Mouse (Mus musculus) cerebellum, adult 2 months (tissue): ENCODE measurements at regions not wholly inside any gene's neighbourhood (a gene's known extent, or its start where the extent isn't known, plus 50 kb on each side); places are given as distances from the start of the nearest gene placed in this dataset.
"Not testable (repeated sequence)": the region's sequence is repeated elsewhere in the genome, so short reads cannot be mapped to it uniquely, and the experiment has no call there.

ENCODE experiments used
- DNase-seq, 2 experiments: peaks; one replicate each; pipeline ENCODE4 v3.0.0; 2021
- H3K27ac ChIP-seq: fragments of 200-500 bp; 2 replicates; pipeline ENCODE4 v1.5.1; 2012; ENCODE audit warnings: low read length, control low read depth, inconsistent platforms; ENCODE audit not compliant: insufficient read depth
- H3K27me3 ChIP-seq: fragments of 200-500 bp; 2 replicates; pipeline ENCODE4 v1.6.1; 2012; ENCODE audit warnings: inconsistent platforms, mild to moderate bottlenecking, low read length, moderate library complexity; ENCODE audit not compliant: control insufficient read depth, insufficient read depth
- H3K4me1 ChIP-seq: fragments of 200-500 bp; 2 replicates; pipeline ENCODE4 v1.6.1; 2011; ENCODE audit warnings: low read length; ENCODE audit not compliant: control insufficient read depth, insufficient read depth
- H3K4me3 ChIP-seq: fragments of 200-500 bp; replicated peaks from 2 replicates; pipeline ENCODE3; 2011; ENCODE audit warnings: mild to moderate bottlenecking, low read depth, low read length, control low read depth; ENCODE audit not compliant: insufficient read depth
- CTCF ChIP-seq: fragments of 200-500 bp; IDR thresholded peaks from 2 replicates; pipeline ENCODE4 v1.5.1; 2011; ENCODE audit warnings: low read depth, mild to moderate bottlenecking, control low read depth, low read length, moderate library complexity, borderline replicate concordance; ENCODE audit not compliant: insufficient read depth
- POLR2A ChIP-seq: fragments of 200-500 bp; IDR thresholded peaks from 2 replicates; pipeline ENCODE4 v1.6.1; 2011; ENCODE audit warnings: low read length, control low read depth, borderline replicate concordance; ENCODE audit not compliant: insufficient read depth
- WGBS: fragments of 180-500 bp; shearing (Covaris S2); methylation state at CpG from one replicate; pipeline ENCODE4 v1.1.7; 2018; 5-methylcytosine and 5-hydroxymethylcytosine counted together

DNA sequence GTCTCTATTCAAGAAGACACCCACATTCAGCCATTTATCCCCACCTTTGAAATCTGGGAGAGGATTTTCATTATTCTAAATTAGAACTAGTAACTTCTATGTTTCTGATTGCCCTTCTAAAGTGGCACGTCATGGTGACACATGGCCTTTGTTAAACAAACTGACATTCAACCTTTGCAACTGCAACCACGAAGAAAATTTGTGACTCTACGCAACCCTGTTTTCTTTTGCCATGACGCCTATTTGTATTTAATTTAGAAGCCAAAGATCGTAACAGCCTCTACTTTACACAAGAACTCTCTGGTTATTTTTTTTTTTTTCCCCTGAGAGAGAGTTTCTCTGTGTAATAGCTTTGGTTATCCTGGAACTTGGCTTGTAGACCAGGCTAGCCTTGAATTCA is 93.2 kb downstream of the Dusp6 start:
- H3K4me3 ChIP-seq = no peak overlapping the region
- DNase-seq = no peak
- no peak for TF ChIP-seq POLR2A
- TF ChIP-seq CTCF = no peak
- no peaks in the 10 kb centered on the region for H3K4me1 ChIP-seq
- H3K27me3 ChIP-seq = no peaks in the 10 kb centered on the region; the same call in 1 of the 2 replicates
- no peak overlapping the region for H3K27ac ChIP-seq
- WGBS = 96% methylated on average over 5 of the region's 5 CpGs

DNA sequence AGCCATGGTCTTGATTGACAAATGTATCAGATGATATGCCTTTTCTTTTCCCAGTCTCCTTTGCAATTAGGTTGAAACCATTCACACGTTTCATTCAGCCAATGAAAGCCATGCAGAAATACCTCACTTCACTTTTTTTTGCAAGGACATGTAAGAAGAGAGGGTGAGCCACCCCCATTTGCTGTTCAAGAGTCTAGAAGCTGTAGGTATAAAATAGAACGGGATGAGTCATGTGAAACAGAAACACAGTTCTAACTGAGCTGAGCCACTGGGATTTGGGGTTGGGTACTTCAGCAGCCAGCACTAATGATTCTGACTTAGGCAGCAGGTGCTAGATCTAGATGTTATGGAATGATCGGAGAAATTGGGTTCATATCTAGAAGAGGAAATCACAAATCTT is 93.9 kb downstream of the Dusp6 start:
- no peak overlapping the region for H3K4me3 ChIP-seq
- DNase-seq = no peak
- no peak overlapping the region for H3K27ac ChIP-seq
- 83% methylated on average over 3 of the region's 3 CpGs for WGBS
- TF ChIP-seq CTCF = no peak
- no peak for TF ChIP-seq POLR2A
- no peaks in the 10 kb centered on the region for H3K4me1 ChIP-seq
- H3K27me3 ChIP-seq = no peaks in the 10 kb centered on the region; the same call in 1 of the 2 replicates

DNA sequence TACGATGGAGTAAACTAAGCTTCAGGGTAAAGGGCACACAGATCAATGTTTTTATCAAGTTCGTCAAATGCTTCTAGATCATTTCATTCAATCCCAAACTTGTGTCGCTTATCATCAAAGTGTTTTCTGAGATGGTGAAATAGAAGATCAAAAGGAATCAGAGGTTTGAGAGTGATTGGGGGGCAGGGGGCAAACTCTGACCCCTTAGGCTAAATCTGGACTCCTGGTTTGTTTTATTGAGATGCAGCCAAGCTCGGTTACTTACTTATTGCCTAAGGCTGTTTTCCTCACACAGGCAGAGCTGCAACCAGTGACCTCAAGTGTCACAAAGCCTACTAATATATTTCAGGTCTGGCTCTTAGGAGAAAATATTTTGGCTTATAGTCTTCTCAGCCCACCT is 94.3 kb downstream of the Dusp6 start:
- no peak overlapping the region for H3K4me3 ChIP-seq
- no peaks in the 10 kb centered on the region; the same call in 1 of the 2 replicates for H3K27me3 ChIP-seq
- WGBS = 93% methylated on average over 4 of the region's 4 CpGs
- H3K4me1 ChIP-seq = no peaks in the 10 kb centered on the region
- no peak for DNase-seq
- no peak overlapping the region for H3K27ac ChIP-seq
- no peak for TF ChIP-seq POLR2A
- no peak for TF ChIP-seq CTCF

DNA sequence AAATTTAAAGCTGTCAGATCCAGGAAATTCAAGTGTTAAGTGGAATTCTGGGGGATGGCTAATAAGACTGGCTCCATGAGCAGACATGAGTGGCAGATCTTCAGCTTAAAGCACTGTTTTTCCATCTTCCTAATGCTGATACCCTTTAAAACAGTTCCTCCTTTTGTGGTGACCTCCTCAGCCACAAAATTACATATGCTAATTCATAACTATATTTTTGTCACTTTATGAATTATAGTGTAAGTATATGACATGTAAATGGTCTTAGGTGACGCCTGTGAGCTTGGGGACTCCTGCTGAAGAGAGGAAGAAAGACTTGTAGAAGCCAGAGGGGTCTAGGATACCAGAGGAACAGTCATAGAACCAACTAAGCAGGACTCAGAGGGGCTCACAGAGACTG is 95.2 kb downstream of the Dusp6 start:
- DNase-seq = no peak
- Histone ChIP-seq H3K4me1 (no peaks in the 10 kb centered on the region), H3K4me3 (no peak overlapping the region), H3K27ac (no peak overlapping the region), H3K27me3 (no peaks in the 10 kb centered on the region; the same call in 1 of the 2 replicates)
- 93% methylated on average over 1 of the region's 1 CpGs for WGBS
- TF ChIP-seq POLR2A (no peak), CTCF (no peak)

- no peak overlapping the region for H3K27ac ChIP-seq
- TF ChIP-seq CTCF (no peak), POLR2A (no peak)
- H3K4me1 ChIP-seq = no peaks in the 10 kb centered on the region
- no peak for DNase-seq
- 62% methylated on average over 2 of the region's 2 CpGs for WGBS
- no peaks in the 10 kb centered on the region for H3K27me3 ChIP-seq
- no peak overlapping the region for H3K4me3 ChIP-seq
These were observed 96.4 kb downstream of the Dusp6 start for GRCm38 (mm10) chr10:99359439-99359866.

- 70% methylated on average over 10 of the region's 10 CpGs for WGBS
- not testable (repeated sequence) for DNase-seq, H3K27ac ChIP-seq, H3K27me3 ChIP-seq, H3K4me1 ChIP-seq, H3K4me3 ChIP-seq
These were observed 97.6 kb downstream of the Dusp6 start for GRCm38 (mm10) chr10:99360601-99361000.

GRCm38 (mm10) chr10:99366162-99366561 is 103.1 kb downstream of the Dusp6 start:
- Histone ChIP-seq H3K4me1 (no peaks in the 10 kb centered on the region), H3K27me3 (no peaks in the 10 kb centered on the region), H3K4me3 (no peak overlapping the region), H3K27ac (no peak overlapping the region)
- 83% methylated on average over 7 of the region's 7 CpGs for WGBS
- no peak for TF ChIP-seq CTCF
- TF ChIP-seq POLR2A = no peak
- DNase-seq = no peak

DNA sequence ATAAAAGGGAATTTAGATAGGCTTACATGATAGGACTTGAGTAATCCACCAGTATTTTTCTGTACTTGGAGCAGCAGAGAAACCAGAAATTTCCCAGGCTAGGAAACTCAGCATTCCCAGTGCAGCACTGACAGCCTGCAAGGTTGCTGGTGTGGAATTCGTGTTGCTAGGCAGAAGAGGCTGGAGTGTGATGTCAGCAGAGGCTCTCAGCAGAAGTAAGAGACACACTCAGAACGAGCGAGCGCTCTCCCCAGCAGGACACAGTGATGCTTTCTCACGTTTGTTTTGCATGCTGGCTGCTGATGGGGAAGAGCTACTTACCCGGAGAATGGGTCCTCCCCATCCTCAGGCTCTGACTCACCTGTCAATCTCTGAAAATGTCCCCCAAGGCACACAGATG is 104.7 kb downstream of the Dusp6 start:
- TF ChIP-seq POLR2A = no peak
- TF ChIP-seq CTCF = no peak
- no peak overlapping the region for H3K4me3 ChIP-seq
- WGBS = 28% methylated on average over 6 of the region's 6 CpGs
- H3K4me1 ChIP-seq = no peaks in the 10 kb centered on the region
- no peak overlapping the region for H3K27ac ChIP-seq
- H3K27me3 ChIP-seq = no peaks in the 10 kb centered on the region
- no peak for DNase-seq

DNA sequence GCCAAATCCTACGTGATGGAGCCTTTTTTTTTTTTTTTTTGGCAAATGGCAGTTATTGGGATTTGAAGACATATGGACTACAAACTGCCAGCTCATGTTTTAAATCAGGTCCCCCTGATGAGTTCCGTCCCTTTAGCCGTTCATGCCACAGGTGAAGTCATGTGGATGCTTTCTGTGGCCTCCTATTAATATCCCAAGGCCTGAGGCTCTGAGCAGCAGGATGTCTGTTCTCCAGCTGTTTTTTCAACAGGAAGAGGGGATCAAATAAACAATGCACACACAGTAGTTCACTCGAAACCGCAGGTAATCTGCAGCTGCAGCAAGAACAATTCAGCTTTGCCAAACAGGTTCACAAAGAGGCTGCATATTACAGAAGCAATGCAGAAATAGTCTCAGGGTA is 112.1 kb downstream of the Dusp6 start:
- Histone ChIP-seq H3K4me3 (no peak overlapping the region), H3K27ac (no peak overlapping the region), H3K27me3 (no peaks in the 10 kb centered on the region), H3K4me1 (no peaks in the 10 kb centered on the region)
- 42% methylated on average over 5 of the region's 5 CpGs for WGBS
- TF ChIP-seq POLR2A = no peak
- no peak for TF ChIP-seq CTCF
- DNase-seq = no peak
